Mouse (Mus musculus) heart, embryonic 13.5 days (tissue): ENCODE measurements around the gene Mafg. TPM values are rescaled to one million over a fixed set of nuclear protein-coding genes. Genes with fewer than 3 reads are reported as not detected.
A peak's percentile ranks its signal among the peaks of the same experiment; 100 is the strongest.
"Not testable (repeated sequence)": the region's sequence is repeated elsewhere in the genome, so short reads cannot be mapped to it uniquely, and the experiment has no call there.

Experiments
- ATAC-seq: fragments of 200-750 bp; cut with Nextera tagmentation; 2 replicates; pipeline ENCODE4 v1.8.0; 2017; ENCODE audit warnings: moderate TSS enrichment; ENCODE audit not compliant: insufficient number of reproducible peaks, low FRiP score, low TSS enrichment; ENCODE audit errors: extremely low read depth
- H3K27ac ChIP-seq: fragments of 300-500 bp; sonication (generic); replicated peaks from 2 replicates; pipeline ENCODE4 v1.5.1; 2015; ENCODE audit warnings: moderate library complexity, mild to moderate bottlenecking, inconsistent platforms
- H3K27me3 ChIP-seq: fragments of 300-500 bp; sonication (generic); replicated peaks from 2 replicates; pipeline ENCODE4 v1.6.1; 2015; ENCODE audit warnings: mild to moderate bottlenecking, inconsistent platforms
- H3K36me3 ChIP-seq: fragments of 300-500 bp; sonication (generic); 2 replicates; pipeline ENCODE4 v1.6.1; 2015; ENCODE audit warnings: mild to moderate bottlenecking, inconsistent platforms
- H3K4me1 ChIP-seq: fragments of 300-500 bp; sonication (generic); 2 replicates; pipeline ENCODE4 v1.6.1; 2015; ENCODE audit warnings: inconsistent platforms
- H3K4me2 ChIP-seq: fragments of 300-500 bp; sonication (generic); 2 replicates; pipeline ENCODE4 v1.6.1; 2015; ENCODE audit warnings: inconsistent platforms, mild to moderate bottlenecking, moderate library complexity
- H3K4me3 ChIP-seq: fragments of 300-500 bp; sonication (generic); 2 replicates; pipeline ENCODE4 v1.5.1; 2015; ENCODE audit warnings: moderate library complexity, mild to moderate bottlenecking, inconsistent platforms
- H3K9ac ChIP-seq: fragments of 300-500 bp; sonication (generic); 2 replicates; pipeline ENCODE4 v1.6.1; 2015; ENCODE audit warnings: inconsistent platforms, mild to moderate bottlenecking, moderate library complexity
- H3K9me3 ChIP-seq: fragments of 300-500 bp; sonication (generic); 2 replicates; pipeline ENCODE4 v1.6.1; 2016; ENCODE audit warnings: inconsistent platforms
- whole genome bisulfite sequencing: fragments of 180-500 bp; shearing (Covaris S2); methylation state at CpG from one replicate; pipeline ENCODE4 v1.1.7; 2015; ENCODE audit warnings: mixed read lengths; 5-methylcytosine and 5-hydroxymethylcytosine counted together
- polyA plus RNA-seq: library from polyadenylated mRNA; unstranded; fragments of >200 nt; fragmentation: Nextera tagmentation; extraction: Ambion mirVana; gene quantifications from 2 replicates; pipeline ENCODE4 v1.2.1, GENCODE M21; 2015

The Mafg gene
- 18.1 and 19.9 TPM in 2 replicates for polyA plus RNA-seq

- Histone ChIP-seq H3K9me3 (no peaks in the 10 kb centered on the region), H3K4me3 (peak within 1 kb of the TSS; percentile 93), H3K27ac (peak within 1 kb of the TSS; percentile 91), H3K27me3 (no peaks in the 10 kb centered on the region), H3K4me1 (peaks cover 44% of the 10 kb centered on the region), H3K9ac (peak within 1 kb of the TSS; percentile 97), H3K36me3 (peaks cover 10% of the 10 kb centered on the region), H3K4me2 (peak within 1 kb of the TSS; percentile 76)
- WGBS: 10% methylated on average over 58 of the region's 58 CpGs
- ATAC-seq: peak; percentile 82
These were observed at the start of gene Mafg for GRCm38 (mm10) chr11:120633520-120634343. Gene Mafg, minus strand, starts transcription at chr11:120633600.

- Histone ChIP-seq H3K4me2 (no peak overlapping the region), H3K4me1 (peaks cover 9% of the 10 kb centered on the region), H3K36me3 (peaks cover 76% of the 10 kb centered on the region), H3K27ac (no peak overlapping the region), H3K4me3 (no peak overlapping the region), H3K9ac (no peak overlapping the region), H3K9me3 (no peaks in the 10 kb centered on the region), H3K27me3 (no peaks in the 10 kb centered on the region)
- no peak for ATAC-seq
- WGBS: 86% methylated on average over 5 of the region's 5 CpGs
These were observed 49.3 kb upstream of the Mafg start for GRCm38 (mm10) chr11:120682683-120683082.

GRCm38 (mm10) chr11:120679909-120680308 lies 46.5 kb upstream of the Mafg start:
- Histone ChIP-seq H3K9ac (no peak overlapping the region), H3K4me1 (peaks cover 19% of the 10 kb centered on the region), H3K27me3 (no peaks in the 10 kb centered on the region), H3K4me2 (no peak overlapping the region), H3K27ac (no peak overlapping the region), H3K36me3 (peaks cover 72% of the 10 kb centered on the region), H3K9me3 (no peaks in the 10 kb centered on the region), H3K4me3 (no peak overlapping the region)
- 74% methylated on average over 3 of the region's 3 CpGs for WGBS
- no peak for ATAC-seq

- H3K4me1 ChIP-seq: peaks cover 25% of the 10 kb centered on the region
- 83% methylated on average over 4 of the region's 4 CpGs for WGBS
- no peak overlapping the region for H3K27ac ChIP-seq
- H3K9me3 ChIP-seq: no peaks in the 10 kb centered on the region
- no peaks in the 10 kb centered on the region for H3K27me3 ChIP-seq
- no peak overlapping the region for H3K9ac ChIP-seq
- peaks cover 62% of the 10 kb centered on the region for H3K36me3 ChIP-seq
- H3K4me2 ChIP-seq: no peak overlapping the region
- no peak for ATAC-seq
- H3K4me3 ChIP-seq: no peak overlapping the region
These were observed 43.6 kb upstream of the Mafg start for GRCm38 (mm10) chr11:120676951-120677350.

- H3K4me1 ChIP-seq: peaks cover 25% of the 10 kb centered on the region
- H3K27ac ChIP-seq, H3K4me3 ChIP-seq, H3K9ac ChIP-seq, H3K4me2 ChIP-seq, ATAC-seq, H3K27me3 ChIP-seq, H3K9me3 ChIP-seq: not testable (repeated sequence)
- 71% methylated on average over 5 of the region's 5 CpGs for WGBS
- H3K36me3 ChIP-seq: peaks cover 54% of the 10 kb centered on the region
These were observed 42.5 kb upstream of the Mafg start for GRCm38 (mm10) chr11:120675875-120676274.

- Histone ChIP-seq H3K4me1 (peaks cover 25% of the 10 kb centered on the region), H3K27me3 (no peaks in the 10 kb centered on the region), H3K4me3 (peak overlapping the region; percentile 77), H3K4me2 (peak overlapping the region; percentile 96), H3K9me3 (no peaks in the 10 kb centered on the region), H3K9ac (peak overlapping the region; percentile 89), H3K36me3 (peaks cover 32% of the 10 kb centered on the region), H3K27ac (peak overlapping the region; percentile 89)
- 32% methylated on average over 12 of the region's 12 CpGs for WGBS
- peak; percentile 5; the same call in 1 of the 2 replicates for ATAC-seq
These were observed 40.3 kb upstream of the Mafg start for GRCm38 (mm10) chr11:120673594-120674122.

GRCm38 (mm10) chr11:120672687-120673593 lies 39.5 kb upstream of the Mafg start, which contains the start of gene Aspscr1:
Gene Aspscr1, plus strand, starts transcription at chr11:120672973.
- Histone ChIP-seq H3K36me3 (peaks cover 25% of the 10 kb centered on the region), H3K4me1 (peaks cover 25% of the 10 kb centered on the region), H3K27ac (peak within 1 kb of the TSS; percentile 89), H3K9me3 (no peaks in the 10 kb centered on the region), H3K9ac (peak within 1 kb of the TSS; percentile 89), H3K4me3 (peak within 1 kb of the TSS; percentile 77), H3K27me3 (no peaks in the 10 kb centered on the region), H3K4me2 (peak within 1 kb of the TSS; percentile 96)
- 1% methylated on average over 83 of the region's 83 CpGs for WGBS
- peak; percentile 98 for ATAC-seq

GRCm38 (mm10) chr11:120666617-120667016 lies 33.2 kb upstream of the Mafg start:
- peaks cover 38% of the 10 kb centered on the region for H3K27me3 ChIP-seq
- ATAC-seq: no peak
- H3K9me3 ChIP-seq: no peaks in the 10 kb centered on the region
- no peak overlapping the region for H3K9ac ChIP-seq
- no peak overlapping the region for H3K27ac ChIP-seq
- no peak overlapping the region for H3K4me2 ChIP-seq
- H3K36me3 ChIP-seq: no peaks in the 10 kb centered on the region
- H3K4me1 ChIP-seq: peaks cover 15% of the 10 kb centered on the region
- 4% methylated on average over 3 of the region's 3 CpGs for WGBS
- no peak overlapping the region for H3K4me3 ChIP-seq

- WGBS: 52% methylated on average over 3 of the region's 3 CpGs
- no peak for ATAC-seq
- Histone ChIP-seq H3K4me2 (no peak overlapping the region), H3K4me3 (no peak overlapping the region), H3K27ac (no peak overlapping the region), H3K9me3 (no peaks in the 10 kb centered on the region), H3K4me1 (peaks cover 24% of the 10 kb centered on the region), H3K27me3 (peaks cover 50% of the 10 kb centered on the region), H3K9ac (no peak overlapping the region), H3K36me3 (no peaks in the 10 kb centered on the region)
These were observed 32.0 kb upstream of the Mafg start for GRCm38 (mm10) chr11:120665406-120665805.

GRCm38 (mm10) chr11:120663714-120664113 lies 30.3 kb upstream of the Mafg start:
- Histone ChIP-seq H3K4me2 (no peak overlapping the region), H3K27ac (no peak overlapping the region), H3K9ac (no peak overlapping the region), H3K36me3 (no peaks in the 10 kb centered on the region), H3K9me3 (no peaks in the 10 kb centered on the region), H3K4me3 (no peak overlapping the region), H3K27me3 (peaks cover 67% of the 10 kb centered on the region), H3K4me1 (peaks cover 40% of the 10 kb centered on the region)
- WGBS: 83% methylated on average over 5 of the region's 5 CpGs
- no peak for ATAC-seq

GRCm38 (mm10) chr11:120662759-120663158 lies 29.4 kb upstream of the Mafg start:
- no peak for ATAC-seq
- no peak overlapping the region for H3K4me3 ChIP-seq
- peaks cover 76% of the 10 kb centered on the region for H3K27me3 ChIP-seq
- H3K36me3 ChIP-seq: no peaks in the 10 kb centered on the region
- H3K4me1 ChIP-seq: peaks cover 40% of the 10 kb centered on the region
- no peak overlapping the region for H3K27ac ChIP-seq
- WGBS: 51% methylated on average over 6 of the region's 6 CpGs
- no peak overlapping the region for H3K9ac ChIP-seq
- H3K9me3 ChIP-seq: no peaks in the 10 kb centered on the region
- H3K4me2 ChIP-seq: no peak overlapping the region
